Mouse (Mus musculus): ENCODE results near the gene Dmrtb1. TPM values are rescaled to one million over a fixed set of nuclear protein-coding genes. Genes with fewer than 3 reads are reported as not detected.

The Dmrtb1 gene
- polyA plus RNA-seq (2015; fragmentation: Illumina TruSeq; extraction: RNeasy Lipid Tissue Mini Kit (QIAGEN cat#74804); ENCODE audit: insufficient read depth, low replicate concordance) = 0.54 TPM

GRCm38 (mm10) chr4:107684130-107684529 lies at the start of gene Dmrtb1:
TSS of gene Dmrtb1 (minus strand) at chr4:107684230.

Other genes with a start within 250 kb of the Dmrtb1 start
- gene Glis1, start 249.6 kb downstream of the Dmrtb1 start, polyA plus RNA-seq (2015; fragmentation: Illumina TruSeq; extraction: RNeasy Lipid Tissue Mini Kit (QIAGEN cat#74804); ENCODE audit: insufficient read depth, low replicate concordance) = not detected
- 6.7 TPM for gene Lrp8, start 118.0 kb upstream of the Dmrtb1 start, polyA plus RNA-seq (2015; fragmentation: Illumina TruSeq; extraction: RNeasy Lipid Tissue Mini Kit (QIAGEN cat#74804); ENCODE audit: insufficient read depth, low replicate concordance)
- 166 TPM for gene Magoh, start 195.5 kb upstream of the Dmrtb1 start, polyA plus RNA-seq (2015; fragmentation: Illumina TruSeq; extraction: RNeasy Lipid Tissue Mini Kit (QIAGEN cat#74804); ENCODE audit: insufficient read depth, low replicate concordance)
- gene 0610037L13Rik, start 205.6 kb upstream of the Dmrtb1 start, polyA plus RNA-seq (2015; fragmentation: Illumina TruSeq; extraction: RNeasy Lipid Tissue Mini Kit (QIAGEN cat#74804); ENCODE audit: insufficient read depth, low replicate concordance) = 61.0 TPM
- 19.9 TPM for gene Cpt2, start 239.4 kb upstream of the Dmrtb1 start, polyA plus RNA-seq (2015; fragmentation: Illumina TruSeq; extraction: RNeasy Lipid Tissue Mini Kit (QIAGEN cat#74804); ENCODE audit: insufficient read depth, low replicate concordance)